Mouse (Mus musculus) heart, adult 10 weeks (tissue): ENCODE measurements around the gene Vmn1r33. TPM values are rescaled to one million over a fixed set of nuclear protein-coding genes. Genes with fewer than 3 reads are reported as not detected.

ENCODE experiments used
- polyA plus RNA-seq: library from polyadenylated mRNA; stranded (reverse); fragments of 350-450 nt; fragmentation: Illumina TruSeq; extraction: RNeasy Lipid Tissue Mini Kit (QIAGEN cat#74804); gene quantifications from one replicate; pipeline ENCODE4 v1.2.3, GENCODE M21; 2014; ENCODE audit warnings: low read depth, low replicate concordance

Gene Vmn1r33
- not detected for polyA plus RNA-seq

GRCm38 (mm10) chr6:66618182-66618581 lies at the start of gene Vmn1r33:
TSS of gene Vmn1r33 (minus strand) at chr6:66618282.

GRCm38 (mm10) chr6:66643779-66644178 lies 25.7 kb upstream of the Vmn1r33 start, which contains the start of gene Vmn1r34:
TSS of gene Vmn1r34 (minus strand) at chr6:66643879.

Other genes with a start within 250 kb of the Vmn1r33 start
- 5.3 TPM for gene Mad2l1, start 82.9 kb downstream of the Vmn1r33 start, polyA plus RNA-seq
- not detected for gene Vmn1r32, start 58.2 kb downstream of the Vmn1r33 start, polyA plus RNA-seq
- gene Vmn1r34, start 25.6 kb upstream of the Vmn1r33 start, polyA plus RNA-seq = not detected
- gene Vmn1r35, start 67.6 kb upstream of the Vmn1r33 start, polyA plus RNA-seq = not detected
- gene Vmn1r36, start 100.9 kb upstream of the Vmn1r33 start, polyA plus RNA-seq = not detected
- gene Vmn1r37, start 111.1 kb upstream of the Vmn1r33 start, polyA plus RNA-seq = not detected
- not detected for gene Vmn1r38, start 164.3 kb upstream of the Vmn1r33 start, polyA plus RNA-seq
- gene Vmn1r39, start 192.3 kb upstream of the Vmn1r33 start, polyA plus RNA-seq = not detected